Mouse (Mus musculus) heart, postnatal 14 days (tissue): ENCODE measurements at regions not wholly inside any gene's neighbourhood (a gene's known extent, or its start where the extent isn't known, plus 50 kb on each side); places are given as distances from the start of the nearest gene placed in this dataset.

Experiments used
- DNase-seq, 2 experiments: peaks; one replicate each; pipeline ENCODE4 v3.0.0; 2021 to 2022
- intact Hi-C: fragments of 180-260 bp; cut with DNase I; formaldehyde crosslinking; loops from one replicate; pipeline ENCODE4 v1.15.1; 2025

DNA sequence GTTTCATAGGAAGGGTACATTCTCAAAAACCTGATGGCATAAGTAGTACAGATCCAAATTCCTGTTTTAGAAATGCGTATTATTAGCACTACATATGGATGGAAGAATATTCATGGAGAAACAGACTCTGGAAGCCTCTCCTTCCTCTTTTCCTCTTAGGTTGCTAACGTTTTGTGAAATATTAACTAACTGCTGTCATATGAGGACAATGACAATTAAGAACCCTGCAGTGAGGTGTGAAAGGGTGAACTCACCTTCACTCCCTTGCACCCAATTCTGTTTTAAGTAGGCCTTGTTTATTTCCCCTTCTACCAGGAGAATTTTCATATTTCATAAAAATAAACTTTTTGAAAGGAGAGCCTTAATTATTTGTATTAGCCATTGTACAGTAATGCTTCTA, 62.5 kb upstream of the Abcb5 start:
- intact Hi-C loops = no loop called here
- DNase-seq = no peak

- intact Hi-C loops = no loop called here
Measured at GRCm38 (mm10) chr12:119028161-119028560, 61.9 kb upstream of the Abcb5 start.

DNA sequence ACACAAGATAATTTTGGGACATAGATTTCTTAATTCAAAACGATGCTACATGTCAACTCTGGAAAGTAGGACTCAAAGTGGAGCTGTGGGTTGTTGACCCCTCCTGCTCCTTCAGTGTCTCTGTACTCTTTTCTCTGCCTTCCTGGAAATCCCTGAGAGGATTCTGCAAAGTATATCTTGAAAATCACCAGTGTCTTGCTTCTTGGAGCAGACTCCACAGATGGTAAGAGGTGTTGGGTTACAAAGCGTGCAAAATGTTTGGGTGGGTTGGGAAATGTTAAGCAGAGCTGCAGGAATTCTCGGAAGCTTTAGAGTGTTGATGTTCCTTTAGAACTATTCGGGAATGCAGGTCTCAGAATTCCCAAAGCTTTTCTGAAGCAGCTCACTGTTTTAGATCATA, 61.5 kb upstream of the Abcb5 start:
- intact Hi-C loops = no loop called here
- DNase-seq = no peak

More at GRCm38 (mm10) chr12:119028161-119028560, 61.9 kb upstream of the Abcb5 start:
- no peak for DNase-seq

GRCm38 (mm10) chr12:119026311-119026710, 60.1 kb upstream of the Abcb5 start:
- peak; percentile 43 to 65 for DNase-seq
- intact Hi-C loops = no loop called here

- intact Hi-C loops = no loop called here
- DNase-seq = no peak
Measured at GRCm38 (mm10) chr12:119024063-119024462, 57.8 kb upstream of the Abcb5 start.
